Mouse (Mus musculus): ENCODE data around the gene Nin. TPM values are rescaled to one million over a fixed set of nuclear protein-coding genes. Genes with fewer than 3 reads are reported as not detected.
A peak's percentile ranks its signal among the peaks of the same experiment; 100 is the strongest.

The Nin gene
- total RNA-seq, 2 experiments from 2014 or later = 21.8 to 26.1 TPM

DNA sequence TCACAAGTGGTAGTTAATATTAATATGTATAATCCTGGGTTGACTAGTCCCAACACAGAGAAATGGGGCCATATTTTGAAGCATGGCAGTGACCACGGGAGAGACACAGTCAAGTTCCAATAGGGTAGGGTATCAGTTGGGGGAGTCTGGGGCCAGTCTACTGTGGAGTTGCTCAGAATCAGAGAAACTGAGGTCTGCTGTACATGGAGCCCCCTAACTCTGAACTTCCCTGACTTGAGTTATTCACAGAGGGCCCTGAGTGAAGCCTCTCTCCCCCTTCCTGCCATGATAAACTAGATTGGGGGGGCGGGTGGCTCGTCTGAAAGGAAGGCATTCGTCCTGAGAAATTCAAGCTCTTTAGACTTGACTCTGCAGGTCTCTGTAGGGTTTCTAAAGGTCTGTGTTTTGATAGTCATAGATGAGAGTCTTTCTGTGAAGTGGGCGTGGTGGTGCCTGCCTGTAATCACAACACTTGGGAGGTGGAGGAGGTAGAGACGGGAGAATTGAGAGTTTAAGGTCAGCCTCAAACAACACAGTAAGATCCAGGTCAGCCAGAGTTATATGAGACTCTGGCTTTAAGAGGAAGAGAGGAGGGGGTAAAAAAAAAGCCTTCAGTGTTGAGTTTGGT, 20.1 kb downstream of the Nin start:
- DNase-seq = no peak
- intact Hi-C loops (cut with DNase I) = no loop called here

DNA sequence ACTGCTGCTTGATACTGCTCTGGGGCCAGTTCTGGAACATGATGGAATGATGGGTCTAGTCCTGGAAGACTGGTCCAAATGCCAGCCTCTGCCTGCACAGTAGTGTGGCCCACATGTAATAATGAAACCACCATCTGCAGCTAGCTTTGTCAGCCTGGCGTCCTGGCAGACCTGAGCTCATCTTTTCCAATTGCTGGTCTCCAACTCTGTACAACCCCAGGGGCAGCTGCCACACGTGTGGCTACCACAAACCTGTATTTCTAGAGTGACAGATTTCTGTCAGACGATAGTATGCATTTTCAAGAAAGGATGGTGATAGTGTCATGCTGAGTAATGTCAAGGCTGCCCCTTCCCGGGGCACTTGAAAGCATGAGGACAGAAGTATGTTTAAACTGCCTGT, 25.2 kb downstream of the Nin start:
- DNase-seq = no peak
- intact Hi-C loops (cut with DNase I) = no loop called here

DNA sequence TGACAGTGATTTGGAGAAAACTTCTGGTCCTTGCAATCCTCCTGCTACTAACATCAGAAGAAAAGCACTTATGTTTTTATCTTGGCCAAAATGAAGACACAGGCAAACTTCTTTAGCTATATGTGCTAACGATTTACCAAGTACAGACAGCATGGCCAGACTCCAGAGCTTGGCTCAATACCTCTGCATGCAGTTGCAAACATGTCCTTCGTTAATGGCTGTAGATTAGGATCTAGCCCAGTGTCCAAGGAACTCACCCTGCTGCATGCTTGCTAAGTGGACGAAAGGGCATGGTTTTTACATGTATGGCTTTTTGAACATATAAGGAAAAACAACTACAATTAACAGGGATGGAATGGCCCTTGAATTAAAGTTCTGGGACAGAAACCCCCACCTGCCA, 28.2 kb downstream of the Nin start:
- DNase-seq = no peak
- intact Hi-C loops (cut with DNase I) = no loop called here

DNA sequence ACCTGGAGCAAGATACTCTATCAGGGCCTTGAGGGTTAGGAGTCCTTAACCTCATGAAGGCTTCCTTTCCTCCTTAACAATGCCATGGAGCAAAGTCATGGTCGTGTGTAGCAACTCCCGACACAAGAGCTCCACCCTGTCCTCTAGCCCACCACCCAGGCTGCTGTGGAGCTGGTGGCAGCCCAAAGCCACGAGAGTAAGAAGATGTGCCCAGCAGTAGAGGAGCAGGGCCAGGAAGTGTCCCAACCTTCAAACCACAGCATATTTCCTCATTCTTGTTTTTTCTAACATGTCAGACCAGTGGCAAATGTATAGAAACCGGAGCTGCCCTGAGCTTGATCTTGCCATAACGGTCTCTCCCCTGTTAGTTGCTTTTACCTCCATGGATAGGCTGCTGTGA, 29.3 kb downstream of the Nin start:
- intact Hi-C loops (cut with DNase I) = no loop called here
- DNase-seq = no peak

DNA sequence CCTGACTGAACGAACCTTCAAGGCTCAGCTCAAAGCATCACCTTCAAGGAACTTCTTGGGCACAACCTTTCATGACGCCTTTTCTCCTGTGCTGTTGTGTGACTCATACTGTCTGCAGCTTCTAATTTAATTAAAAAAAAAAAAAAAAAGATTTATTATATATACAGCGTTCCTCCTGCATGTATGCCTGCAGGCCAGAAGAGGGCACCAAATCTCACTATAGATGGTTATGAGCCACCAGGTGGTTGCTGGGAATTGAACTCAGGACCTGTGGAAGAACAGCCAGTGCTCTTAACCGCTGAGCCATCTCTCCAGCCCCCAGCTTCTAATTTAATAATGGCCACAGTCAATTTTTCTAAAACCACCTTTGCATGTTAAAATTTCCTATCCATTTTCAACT, 29.8 kb downstream of the Nin start:
- intact Hi-C loops (cut with DNase I) = no loop called here
- no peak for DNase-seq

DNA sequence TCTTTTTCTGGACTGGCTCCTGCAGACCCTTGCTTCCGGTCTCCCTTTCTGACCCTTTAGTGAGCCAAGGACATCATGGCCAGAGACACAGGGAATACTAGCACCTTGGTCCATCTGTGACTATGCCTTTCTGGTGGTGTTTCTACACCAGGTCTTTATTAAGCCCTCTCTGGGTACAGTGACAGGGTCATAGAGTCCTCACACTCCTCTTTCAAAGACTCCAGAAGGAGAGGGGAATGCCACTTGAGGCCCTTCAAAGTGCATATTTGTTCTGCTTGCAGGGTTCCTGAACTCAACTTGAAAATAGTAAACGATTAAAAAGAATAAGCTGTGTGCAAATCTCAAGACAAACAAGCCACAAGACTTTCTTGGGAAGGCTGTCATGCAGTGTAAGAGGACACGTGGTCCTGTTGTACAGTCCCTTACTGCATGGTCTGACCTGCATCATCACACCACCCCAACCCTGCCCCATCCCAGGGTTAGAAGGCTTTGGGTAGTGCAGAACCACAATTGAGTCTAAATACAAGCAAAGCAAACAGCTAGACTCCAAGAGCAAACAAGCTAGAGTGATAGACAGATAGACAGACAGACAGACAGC, 30.5 kb downstream of the Nin start:
- intact Hi-C loops (cut with DNase I) = no loop called here
- no peak for DNase-seq

DNA sequence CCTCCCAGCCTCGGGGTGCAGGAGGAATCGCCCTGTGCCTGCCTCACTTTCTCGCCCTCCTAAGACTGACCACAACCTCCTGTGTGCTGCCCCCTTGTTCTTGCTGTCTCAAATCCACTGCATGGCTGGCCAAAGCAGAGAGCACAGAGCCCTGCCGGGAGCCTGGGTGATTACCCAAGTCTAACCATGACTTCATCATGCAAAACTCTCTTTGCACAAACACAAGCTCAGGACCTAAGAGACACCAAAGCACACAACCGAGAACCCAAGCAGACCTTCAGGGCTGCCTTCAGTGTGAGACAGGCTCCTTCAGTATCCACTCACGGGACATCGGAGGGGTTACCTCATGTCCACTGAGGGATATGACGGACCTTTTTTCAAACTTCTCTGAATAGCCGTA, 31.0 kb downstream of the Nin start:
- DNase-seq = no peak
- intact Hi-C loops (cut with DNase I) = no loop called here

DNA sequence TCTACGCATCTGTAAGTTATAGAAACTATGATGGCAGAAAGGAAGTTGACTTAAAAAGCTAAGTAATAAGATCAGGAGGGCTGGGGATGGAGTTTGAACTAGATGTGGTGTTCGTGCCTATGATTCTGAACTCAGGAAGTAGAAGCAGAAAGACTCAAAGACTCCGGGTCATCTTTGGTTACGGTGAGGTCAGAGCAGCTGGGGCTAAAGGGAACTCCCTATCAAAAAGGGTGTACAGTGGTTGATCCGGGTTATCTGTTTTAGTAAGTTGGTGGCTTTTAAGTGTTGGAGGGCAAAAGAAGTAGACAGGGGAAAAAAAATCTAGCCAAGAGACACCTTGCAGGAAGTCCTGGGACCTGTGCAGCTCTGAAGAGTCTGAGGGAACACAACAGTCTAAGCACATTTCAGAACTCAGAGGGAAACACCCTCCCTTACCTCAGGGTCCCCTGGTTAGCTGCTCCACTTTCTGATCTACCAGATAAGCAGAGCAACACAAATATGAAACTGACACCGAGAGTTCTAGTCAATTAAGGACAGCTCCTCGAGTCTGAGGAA, 35.0 kb downstream of the Nin start:
- no peak for DNase-seq
- intact Hi-C loops (cut with DNase I) = no loop called here

DNA sequence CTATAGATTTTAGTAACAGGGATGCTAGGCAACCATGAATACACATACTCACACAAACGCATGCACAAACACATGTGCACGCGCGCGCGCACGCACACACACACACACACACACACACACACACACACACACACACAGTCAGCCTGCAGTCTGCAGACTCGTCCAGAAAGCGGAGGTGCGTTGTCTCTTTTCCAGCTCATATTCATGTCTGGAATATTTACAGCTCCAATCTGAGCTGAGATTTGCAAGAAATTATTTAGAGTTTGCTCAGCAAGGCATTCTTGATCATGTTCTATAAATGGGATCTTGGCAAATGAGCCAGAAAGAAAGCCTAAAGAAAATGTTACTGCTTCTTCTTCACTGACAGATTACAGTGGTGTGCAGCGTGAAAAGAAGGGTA, 37.0 kb downstream of the Nin start:
- intact Hi-C loops (cut with DNase I) = no loop called here
- no peak for DNase-seq

DNA sequence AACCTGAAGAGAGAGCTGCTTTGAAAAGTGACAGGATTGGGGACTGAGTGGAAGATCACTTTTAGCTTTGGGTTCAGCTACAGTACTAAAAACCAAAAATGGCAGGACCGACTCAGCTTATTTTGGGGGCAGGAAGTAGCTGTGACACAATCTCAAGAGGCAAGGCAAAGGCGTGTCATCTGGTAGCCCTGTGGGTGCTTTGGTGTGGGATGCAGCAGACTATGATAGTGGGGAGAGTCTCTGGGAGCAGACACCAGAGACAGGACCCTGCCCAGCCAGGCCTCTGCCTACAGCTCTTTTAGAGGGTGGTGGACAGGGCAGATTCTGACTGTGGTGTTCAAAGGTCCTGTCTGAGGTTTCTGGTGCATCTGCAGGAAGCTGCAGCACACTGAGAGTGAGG, 38.5 kb downstream of the Nin start:
- no peak for DNase-seq
- intact Hi-C loops (cut with DNase I) = no loop called here

DNA sequence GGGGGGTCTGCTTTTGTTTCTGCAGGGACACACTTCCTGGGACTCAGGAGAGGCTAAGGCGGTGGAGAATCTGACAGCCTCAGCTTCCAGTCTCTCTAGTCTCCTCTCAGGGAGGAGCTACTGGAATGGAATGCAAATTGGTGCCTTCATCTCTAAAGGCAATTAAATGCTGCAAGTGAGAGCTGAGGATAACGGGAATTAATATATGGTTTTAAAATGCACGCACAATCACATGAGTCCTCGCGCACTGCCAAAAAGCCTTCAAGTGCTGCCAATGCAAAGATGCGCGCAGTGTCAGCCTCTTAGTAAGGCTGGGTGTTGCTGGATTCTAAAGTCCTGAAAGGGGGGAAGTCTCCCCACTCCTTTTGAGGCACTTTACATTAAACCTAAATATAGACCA, 42.6 kb downstream of the Nin start:
- intact Hi-C loops (cut with DNase I) = no loop called here
- no peak for DNase-seq

DNA sequence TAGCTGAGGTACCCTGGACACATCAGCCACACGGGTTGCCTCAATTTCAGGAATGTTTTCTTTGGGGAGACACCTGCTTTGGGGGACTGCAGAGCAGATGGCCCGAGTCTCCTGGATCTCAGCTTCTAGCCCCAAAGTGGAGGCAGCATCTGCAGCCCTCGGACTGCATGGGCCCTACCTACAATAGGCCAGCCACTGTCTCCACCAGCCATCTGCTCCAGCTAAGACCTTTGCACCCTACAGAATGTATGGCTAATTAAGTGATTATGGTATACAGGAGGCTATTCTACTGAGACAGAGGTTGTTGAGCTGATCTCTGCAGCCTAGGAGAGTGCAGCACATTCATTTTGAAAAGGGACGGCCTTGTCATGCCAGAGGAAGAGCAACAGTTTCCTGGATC, 43.2 kb downstream of the Nin start:
- DNase-seq = no peak
- intact Hi-C loops (cut with DNase I) = no loop called here

DNA sequence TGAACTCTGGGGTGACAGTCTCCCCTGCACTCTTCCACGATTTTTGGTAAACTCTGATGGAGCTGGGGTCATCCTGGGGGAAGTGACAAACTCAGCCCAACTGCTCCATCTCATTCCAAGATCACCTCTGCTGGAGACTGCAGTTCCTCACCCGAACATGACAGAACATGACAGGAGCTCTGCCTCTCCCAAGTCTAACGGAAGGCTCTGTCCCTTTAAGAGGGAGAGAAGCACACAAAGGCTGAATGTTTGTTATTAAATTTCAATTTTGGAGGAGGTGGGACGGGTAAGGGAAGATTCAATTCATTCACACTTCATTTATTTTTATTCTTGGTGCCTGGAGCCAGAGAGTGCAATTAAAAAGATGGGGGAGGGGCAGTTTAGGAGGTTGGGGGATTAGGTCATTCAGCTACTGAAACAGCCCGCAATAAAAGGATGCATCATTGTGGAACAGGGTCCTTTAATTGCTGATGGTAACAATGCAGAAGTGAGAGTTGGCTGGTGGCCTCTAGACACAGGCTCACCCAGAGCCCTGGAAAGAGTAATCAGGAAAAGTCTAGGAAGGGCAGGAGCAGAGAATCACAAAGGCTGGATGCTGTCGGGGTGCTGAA, 44.8 kb downstream of the Nin start:
- intact Hi-C loops (cut with DNase I) = loop anchor here (5.0 kb wide), 1 partner anchor 39 kb away; no protein-coding TSS in a partner anchor
- DNase-seq = no peak

DNA sequence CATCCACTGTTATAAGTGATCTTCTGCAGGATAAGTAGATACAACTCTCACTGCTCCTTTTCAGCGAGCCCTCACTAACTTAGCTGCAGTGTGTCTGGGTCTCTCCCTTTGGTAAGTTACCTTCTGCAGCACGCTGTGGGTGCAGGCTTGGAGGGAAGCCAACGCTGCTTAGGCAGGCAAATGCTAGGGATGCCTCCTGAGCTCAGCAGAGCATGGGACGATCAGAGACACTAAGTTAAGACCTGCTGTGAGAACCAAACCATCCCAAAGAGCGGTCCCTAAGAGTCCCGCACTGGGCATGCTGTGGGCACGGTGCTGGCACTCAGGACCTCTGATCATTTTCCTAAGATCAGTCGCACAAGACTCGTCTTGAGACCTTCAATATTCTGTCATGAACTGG, 45.7 kb downstream of the Nin start:
- intact Hi-C loops (cut with DNase I) = loop anchor here (5.0 kb wide), 1 partner anchor 39 kb away; no protein-coding TSS in a partner anchor
- no peak for DNase-seq

DNA sequence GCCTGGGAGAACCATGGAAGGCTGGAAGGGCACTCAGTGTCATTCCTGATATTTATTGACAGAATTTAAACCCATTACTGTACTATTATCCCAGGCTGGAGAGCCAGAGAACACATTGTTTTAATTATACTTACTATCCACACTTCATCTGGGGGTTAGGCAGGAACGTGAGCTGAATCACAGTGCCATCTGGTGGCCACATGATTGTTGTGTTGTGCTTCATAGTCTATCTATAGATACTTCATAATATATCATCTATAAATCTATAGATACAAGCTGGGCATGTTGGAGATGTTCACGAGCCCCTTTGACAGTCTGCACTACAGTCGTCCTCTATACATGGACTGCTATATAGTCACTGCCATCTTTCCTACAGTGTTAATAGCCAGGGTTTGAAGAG, 51.4 kb downstream of the Nin start:
- intact Hi-C loops (cut with DNase I) = loop anchor here (2.0 to 5.0 kb wide), 5 partner anchors 85 to 330 kb away; no protein-coding TSS in a partner anchor
- peak; percentile 57 to 69 for DNase-seq

DNA sequence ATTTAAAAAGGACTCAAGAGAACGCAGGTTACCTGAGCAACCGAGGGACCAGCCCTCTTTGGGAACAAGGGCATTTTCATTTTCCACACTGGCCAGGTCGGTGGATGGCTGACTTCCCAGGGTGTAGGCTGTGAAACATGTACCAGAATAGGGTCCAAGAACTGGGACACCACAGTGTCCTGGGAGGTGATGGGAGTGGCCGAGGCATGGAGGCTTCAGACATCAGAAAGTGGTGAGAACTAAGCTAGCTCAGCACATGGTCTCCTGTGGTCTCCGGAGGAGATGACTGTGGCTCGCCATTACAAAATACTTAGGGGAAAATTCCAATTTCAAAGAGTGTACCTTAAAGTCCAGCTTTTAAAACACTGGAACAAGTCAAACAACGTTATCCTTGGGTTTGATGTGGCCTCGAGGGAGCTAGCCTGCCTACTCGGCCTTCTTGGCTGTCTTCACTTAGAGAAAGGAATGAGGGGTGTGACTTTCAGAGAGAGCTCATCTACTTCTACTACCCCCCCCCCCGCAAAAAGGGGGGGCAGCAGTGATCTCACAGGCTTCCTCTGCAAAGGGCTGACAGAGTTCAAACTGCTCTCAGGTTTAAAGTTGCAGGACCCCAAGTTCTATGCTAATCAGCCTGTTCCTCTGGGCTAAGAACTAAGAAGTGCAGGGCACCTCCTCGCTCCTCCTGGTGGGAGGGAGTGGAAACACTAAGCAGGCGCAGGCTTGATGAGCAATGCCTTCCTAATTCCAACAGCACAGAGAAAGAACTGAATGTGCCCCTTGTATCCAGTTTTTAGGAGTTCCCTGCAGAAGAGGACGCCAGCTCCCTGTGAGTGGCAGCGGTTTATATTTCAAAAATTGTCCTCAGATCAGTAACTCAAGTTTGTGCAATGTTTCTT, 54.3 kb downstream of the Nin start:
- intact Hi-C loops (cut with DNase I) = no loop called here
- peak in 1 of 2 experiments; percentile 25 for DNase-seq

DNA sequence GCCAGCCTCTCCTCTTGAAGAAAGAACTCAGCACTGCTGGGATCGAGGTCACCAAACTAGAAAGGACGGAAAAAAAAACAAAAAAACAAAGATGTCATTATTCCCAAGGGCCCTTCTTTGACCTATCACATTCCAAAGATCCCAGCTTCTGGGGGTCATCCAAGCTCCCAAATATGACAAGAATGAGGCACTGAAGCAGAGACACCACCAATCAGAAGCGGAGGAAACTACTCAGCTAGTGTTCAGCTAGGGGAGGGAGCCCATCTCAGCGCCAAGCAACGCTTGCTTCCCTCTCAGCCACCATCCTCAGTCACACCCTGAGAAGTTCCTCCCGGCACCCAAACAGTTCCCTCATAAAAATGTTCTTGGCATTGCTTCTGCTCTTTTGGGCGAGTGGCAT, 62.8 kb downstream of the Nin start:
- intact Hi-C loops (cut with DNase I) = no loop called here

DNA sequence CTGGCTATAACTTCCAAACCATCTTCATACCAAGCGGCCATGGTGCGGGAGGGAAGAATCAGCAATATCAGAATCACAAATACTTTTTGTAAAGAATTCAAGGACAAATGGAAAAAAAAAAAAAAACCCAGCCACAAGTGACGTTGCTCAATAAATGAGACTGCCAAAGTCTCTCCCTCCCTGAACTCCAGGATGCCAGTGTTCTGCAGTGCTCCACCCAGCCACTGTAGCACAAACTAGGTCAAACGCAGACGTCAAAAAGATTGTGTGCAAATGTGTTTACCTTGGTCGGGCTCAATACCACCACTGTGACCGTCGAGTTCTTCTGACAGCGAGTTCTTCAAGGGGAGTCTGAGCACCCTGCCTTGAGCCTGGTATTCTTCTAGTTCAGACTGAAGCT, 64.8 kb downstream of the Nin start:
- intact Hi-C loops (cut with DNase I) = no loop called here
- no peak for DNase-seq

More for the DNA sequence above, 62.8 kb downstream of the Nin start:
- peak; percentile 20 to 51 for DNase-seq

DNA sequence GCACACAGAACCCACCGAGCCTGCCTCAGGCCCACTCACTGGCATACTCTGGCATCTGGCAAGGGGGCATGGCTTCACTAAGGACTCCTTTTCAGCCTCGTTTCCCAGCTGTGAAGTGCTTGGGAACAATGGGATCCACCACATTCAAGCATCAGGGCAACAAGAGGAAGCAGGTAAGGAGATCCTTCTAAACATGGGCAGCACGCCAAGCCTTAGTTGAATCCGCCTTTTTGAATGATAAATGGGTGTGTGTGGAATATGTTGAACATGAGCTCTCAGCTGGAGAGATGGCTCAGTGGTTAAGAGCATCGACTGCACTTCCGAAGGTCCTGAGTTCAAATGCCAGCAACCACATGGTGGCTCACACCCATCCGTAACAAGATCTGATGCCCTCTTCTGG, 66.2 kb downstream of the Nin start:
- DNase-seq = no peak
- intact Hi-C loops (cut with DNase I) = no loop called here

DNA sequence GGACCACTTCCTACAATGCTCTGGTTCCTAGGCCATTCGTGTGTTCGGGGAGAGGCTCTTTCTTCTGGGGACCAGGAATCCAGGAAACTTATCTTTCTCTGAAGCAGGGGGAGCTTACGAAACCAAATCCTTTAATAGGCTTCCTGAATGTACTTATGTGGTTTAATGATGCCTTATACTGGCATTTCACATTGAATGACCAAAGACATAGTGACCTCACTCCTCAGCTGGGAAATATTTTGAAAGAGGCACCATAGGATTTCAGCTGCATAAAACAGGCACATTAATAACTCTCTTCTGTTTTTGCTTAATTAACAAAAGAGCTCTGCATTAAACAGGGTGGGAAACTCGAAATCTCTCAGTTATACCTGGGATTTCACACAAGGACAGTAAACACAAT, 69.2 kb downstream of the Nin start:
- DNase-seq = no peak
- intact Hi-C loops (cut with DNase I) = no loop called here

DNA sequence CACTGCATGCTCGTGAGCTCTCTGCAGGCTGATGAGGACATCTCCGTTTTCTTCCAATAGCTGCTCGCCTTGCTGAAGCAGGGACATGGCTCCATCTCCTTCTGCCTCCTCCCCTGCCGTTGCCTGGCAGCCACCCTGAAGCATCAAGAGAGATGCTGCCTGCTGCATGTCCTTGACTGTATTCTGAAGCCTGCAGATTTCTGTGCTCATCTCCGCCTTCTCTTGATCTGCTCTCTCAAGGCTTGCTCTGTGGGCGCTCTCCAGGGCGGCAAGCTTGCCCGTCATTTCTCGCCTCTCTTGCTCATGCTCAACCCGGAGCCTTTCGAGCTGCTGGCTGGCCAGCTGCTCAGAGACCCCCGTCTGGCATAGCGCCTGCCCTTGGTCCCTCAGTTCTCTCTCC, 70.1 kb downstream of the Nin start:
- DNase-seq = no peak
- intact Hi-C loops (cut with DNase I) = no loop called here

Data from heart, postnatal 14 days (tissue).